Mouse (Mus musculus) embryonic facial prominence, embryonic 10.5 days (tissue): ENCODE data around the gene Adamts2. TPM values are rescaled to one million over a fixed set of nuclear protein-coding genes. Genes with fewer than 3 reads are reported as not detected.

Source experiments
- DNase-seq: peaks from one replicate; pipeline ENCODE4 v3.0.0-alpha.2; 2017; ENCODE audit warnings: low spot score
- H3K27ac ChIP-seq: fragments of 300-500 bp; sonication (generic); replicated peaks from 2 replicates; pipeline ENCODE4 v1.5.1; 2016; ENCODE audit warnings: mild to moderate bottlenecking
- H3K27me3 ChIP-seq: fragments of 300-500 bp; sonication (generic); replicated peaks from 2 replicates; pipeline ENCODE4 v1.6.1; 2016; ENCODE audit warnings: low read depth, mild to moderate bottlenecking; ENCODE audit not compliant: poor library complexity, severe bottlenecking
- H3K36me3 ChIP-seq: fragments of 300-500 bp; sonication (generic); replicated peaks from 2 replicates; pipeline ENCODE4 v1.6.1; 2016; ENCODE audit warnings: mild to moderate bottlenecking, moderate library complexity
- H3K4me1 ChIP-seq: fragments of 300-500 bp; sonication (generic); 2 replicates; pipeline ENCODE4 v1.6.1; 2016
- H3K4me3 ChIP-seq: fragments of 300-500 bp; sonication (generic); 2 replicates; pipeline ENCODE4 v1.5.1; 2016; ENCODE audit warnings: mild to moderate bottlenecking, moderate library complexity
- H3K9me3 ChIP-seq: fragments of 300-500 bp; sonication (generic); 2 replicates; pipeline ENCODE4 v1.6.1; 2016; ENCODE audit warnings: mild to moderate bottlenecking
- WGBS: fragments of 180-500 bp; shearing (Covaris S2); methylation state at CpG from one replicate; pipeline ENCODE4 v1.1.7; 2016; 5-methylcytosine and 5-hydroxymethylcytosine counted together
- polyA plus RNA-seq: library from polyadenylated mRNA; unstranded; fragments of >200 nt; fragmentation: Nextera tagmentation; extraction: Ambion mirVana; gene quantifications from 2 replicates; pipeline ENCODE4 v1.2.1, GENCODE M21; 2016

Adamts2 gene
- polyA plus RNA-seq, 1 experiment from 2014 or later = 1.4 TPM

DNA sequence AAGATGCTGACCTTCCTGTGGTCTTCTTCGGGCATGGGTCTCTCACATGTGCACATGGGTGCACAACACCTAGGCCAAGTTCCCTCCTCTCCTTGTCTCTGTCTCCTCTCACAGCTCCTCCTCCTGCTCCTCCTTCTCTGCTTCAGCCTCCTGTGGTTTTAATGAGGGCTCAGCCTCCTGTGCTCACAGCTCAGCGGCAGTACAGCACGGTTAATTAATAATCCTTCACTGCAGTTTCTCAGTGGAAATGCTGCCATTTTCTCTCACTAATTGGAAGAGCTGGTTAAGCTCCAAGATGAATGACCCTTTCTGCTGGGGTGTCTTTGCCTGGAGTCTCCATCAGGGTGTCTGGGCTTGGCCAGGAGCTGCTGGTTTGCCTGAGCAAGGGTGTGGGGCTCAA, 27.0 kb downstream of the Adamts2 start:
- Histone ChIP-seq H3K4me3 (no peak overlapping the region), H3K4me1 (peaks cover 21% of the 10 kb centered on the region), H3K36me3 (no peaks in the 10 kb centered on the region), H3K9me3 (no peaks in the 10 kb centered on the region), H3K27me3 (peaks cover 6% of the 10 kb centered on the region; the same call in 1 of the 2 replicates), H3K27ac (no peak overlapping the region)
- DNase-seq = no peak
- 50% methylated on average over 3 of the region's 3 CpGs for WGBS

DNA sequence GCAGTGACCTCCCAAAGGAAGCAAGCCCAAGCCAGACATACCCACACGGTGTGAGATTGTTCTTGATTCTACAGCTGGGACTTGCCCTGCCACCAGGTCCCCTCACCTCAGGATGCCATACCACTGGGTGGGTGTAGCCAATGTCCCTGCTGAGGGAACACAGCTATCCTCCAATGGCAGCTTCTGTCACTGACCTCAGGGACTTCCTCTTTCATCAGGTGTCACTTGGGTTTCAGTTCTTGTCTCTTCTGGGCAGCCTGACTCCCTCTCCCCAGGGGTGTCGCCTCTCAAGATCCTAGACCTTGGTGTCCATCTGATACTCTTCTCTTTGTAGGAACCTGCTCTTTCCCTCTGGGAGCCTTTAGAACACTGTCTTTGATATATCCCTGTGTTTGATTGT, 28.6 kb downstream of the Adamts2 start:
- Histone ChIP-seq H3K27ac (no peak overlapping the region), H3K36me3 (no peaks in the 10 kb centered on the region), H3K9me3 (no peaks in the 10 kb centered on the region), H3K4me3 (no peak overlapping the region), H3K27me3 (peaks cover 6% of the 10 kb centered on the region; the same call in 1 of the 2 replicates), H3K4me1 (peaks cover 20% of the 10 kb centered on the region)
- WGBS = 83% methylated on average over 2 of the region's 2 CpGs
- DNase-seq = no peak

DNA sequence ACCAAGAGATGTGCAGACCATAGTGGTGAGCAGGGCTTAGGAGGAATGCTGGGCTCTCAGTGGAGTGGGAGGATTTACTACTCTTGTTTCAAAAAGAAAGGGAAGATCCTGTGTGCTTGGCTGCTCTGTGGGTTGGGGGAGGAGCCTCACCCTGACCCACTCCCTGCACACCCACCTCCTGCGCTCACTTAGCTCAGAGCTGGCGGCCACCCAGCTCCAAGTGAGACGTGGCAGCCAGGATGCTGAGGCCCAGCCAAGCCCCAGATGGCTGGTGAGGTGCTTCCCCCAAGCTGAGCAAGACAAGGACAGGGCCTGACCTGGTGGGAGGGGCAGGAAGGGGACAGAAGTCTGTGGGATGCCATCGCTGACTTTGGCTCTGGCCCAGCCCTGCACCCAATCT, 30.4 kb downstream of the Adamts2 start:
- peaks cover 6% of the 10 kb centered on the region; the same call in 1 of the 2 replicates for H3K27me3 ChIP-seq
- H3K27ac ChIP-seq = no peak overlapping the region
- H3K4me3 ChIP-seq = no peak overlapping the region
- no peaks in the 10 kb centered on the region for H3K36me3 ChIP-seq
- WGBS = 59% methylated on average over 4 of the region's 4 CpGs
- H3K4me1 ChIP-seq = peaks cover 20% of the 10 kb centered on the region
- H3K9me3 ChIP-seq = no peaks in the 10 kb centered on the region
- DNase-seq = no peak

DNA sequence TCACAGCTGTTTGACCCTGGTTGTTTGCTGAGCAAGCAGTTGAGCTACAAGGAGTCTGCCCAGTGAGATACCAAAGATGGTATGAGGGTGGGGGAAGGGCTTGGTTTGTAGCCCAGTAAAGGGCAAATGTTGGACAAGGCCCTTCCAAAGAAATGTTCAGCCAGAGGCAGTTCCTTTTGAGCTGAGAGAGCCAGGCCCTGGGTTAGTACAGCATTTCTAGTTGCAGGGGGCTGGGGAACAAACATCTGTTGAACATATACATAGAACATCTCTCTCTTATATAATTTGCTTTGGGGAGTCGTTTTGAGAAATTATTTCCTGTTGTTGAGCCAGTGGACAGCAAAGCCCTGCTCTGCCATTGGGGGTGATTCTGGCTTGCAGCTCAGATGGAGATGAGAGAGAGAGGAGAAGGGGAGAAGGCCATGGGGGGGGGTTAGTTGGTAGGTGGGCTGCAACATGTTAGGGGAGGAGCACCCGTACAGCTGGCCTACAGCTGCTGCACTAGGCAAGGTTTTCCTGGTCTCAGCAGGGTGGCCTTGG, 33.2 kb downstream of the Adamts2 start:
- DNase-seq = no peak
- H3K36me3 ChIP-seq = no peaks in the 10 kb centered on the region
- H3K27me3 ChIP-seq = no peaks in the 10 kb centered on the region; the same call in 1 of the 2 replicates
- H3K27ac ChIP-seq = no peak overlapping the region
- H3K4me1 ChIP-seq = peaks cover 16% of the 10 kb centered on the region
- no peak overlapping the region for H3K4me3 ChIP-seq
- H3K9me3 ChIP-seq = no peaks in the 10 kb centered on the region; the same call in 1 of the 2 replicates
- whole genome bisulfite sequencing = 71% methylated on average over 2 of the region's 2 CpGs

DNA sequence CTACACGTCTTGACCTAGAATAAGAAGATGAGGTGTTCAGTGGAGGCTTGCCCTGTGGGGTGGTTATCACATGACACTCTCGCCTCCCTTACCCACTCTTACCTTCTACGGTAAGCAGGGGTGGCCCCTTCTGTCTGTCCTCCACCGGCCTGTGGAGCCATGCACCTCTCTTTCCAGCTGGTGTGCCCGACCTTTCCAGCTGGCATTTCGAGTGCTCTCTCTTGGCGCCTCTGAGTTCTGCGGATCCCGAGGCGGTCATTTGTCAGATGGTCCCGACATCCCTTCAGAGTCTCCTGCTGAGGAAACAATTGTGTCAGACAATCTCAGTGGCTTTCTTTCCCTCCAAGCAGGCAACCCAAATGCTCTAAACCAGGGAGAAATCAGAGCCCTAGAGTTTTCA, 35.1 kb downstream of the Adamts2 start:
- Histone ChIP-seq H3K4me1 (peaks cover 14% of the 10 kb centered on the region), H3K27me3 (no peaks in the 10 kb centered on the region), H3K4me3 (no peak overlapping the region), H3K27ac (no peak overlapping the region), H3K36me3 (no peaks in the 10 kb centered on the region), H3K9me3 (no peaks in the 10 kb centered on the region; the same call in 1 of the 2 replicates)
- no peak for DNase-seq
- WGBS = 94% methylated on average over 11 of the region's 11 CpGs

DNA sequence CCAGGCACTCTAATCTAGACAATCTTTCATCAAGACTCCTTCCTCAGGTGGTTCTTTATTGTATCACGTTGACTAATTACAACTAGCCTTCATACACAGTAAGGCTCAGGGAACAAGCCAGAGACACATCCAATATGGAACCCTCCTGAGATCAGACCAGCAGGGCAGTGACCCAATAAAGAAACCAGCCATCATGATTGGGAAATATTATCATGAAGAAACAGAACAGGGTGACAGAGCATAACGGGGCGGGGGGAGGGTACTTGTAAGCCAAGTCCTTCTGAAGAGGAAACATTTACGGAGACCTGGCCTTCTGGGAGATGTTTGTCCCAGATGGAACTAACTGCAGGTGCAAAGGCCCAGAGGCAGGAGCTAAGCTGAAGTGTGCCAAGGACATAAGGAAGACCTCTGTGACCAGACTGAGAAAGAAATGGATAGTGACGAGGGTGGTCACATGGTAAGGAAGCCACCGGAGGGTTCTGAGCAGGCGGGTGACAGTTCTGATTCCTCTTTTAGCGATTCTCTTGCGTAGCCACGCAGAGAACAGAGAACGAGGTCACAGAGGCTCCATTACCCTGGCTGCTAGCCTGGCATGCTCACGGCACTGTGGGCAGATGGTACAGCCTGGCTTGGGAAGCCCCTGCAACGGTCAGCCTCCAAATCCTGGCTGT, 36.4 kb downstream of the Adamts2 start:
- no peak for DNase-seq
- no peaks in the 10 kb centered on the region for H3K36me3 ChIP-seq
- H3K4me1 ChIP-seq = peaks cover 9% of the 10 kb centered on the region
- 93% methylated on average over 13 of the region's 13 CpGs for WGBS
- H3K4me3 ChIP-seq = no peak overlapping the region
- H3K27me3 ChIP-seq = no peaks in the 10 kb centered on the region
- H3K27ac ChIP-seq = no peak overlapping the region
- no peaks in the 10 kb centered on the region; the same call in 1 of the 2 replicates for H3K9me3 ChIP-seq

DNA sequence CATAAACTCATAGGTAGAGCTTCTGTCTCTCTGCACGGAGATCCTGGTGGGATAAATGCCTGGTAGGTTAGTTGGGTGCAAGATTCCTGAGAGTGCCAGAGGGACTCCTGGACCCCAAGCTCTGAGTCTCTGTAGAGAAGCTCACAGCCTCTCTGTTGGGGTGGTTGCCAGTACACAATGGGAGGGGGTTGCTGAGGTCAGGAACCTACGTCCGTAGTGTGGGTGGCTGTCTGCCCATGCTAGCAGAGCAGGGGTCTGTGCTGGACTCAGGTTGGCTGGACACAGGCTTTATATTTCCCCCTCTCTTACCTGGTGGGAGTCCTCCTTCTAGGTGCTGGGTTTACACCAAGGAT, 37.0 kb downstream of the Adamts2 start:
- no peak for DNase-seq

DNA sequence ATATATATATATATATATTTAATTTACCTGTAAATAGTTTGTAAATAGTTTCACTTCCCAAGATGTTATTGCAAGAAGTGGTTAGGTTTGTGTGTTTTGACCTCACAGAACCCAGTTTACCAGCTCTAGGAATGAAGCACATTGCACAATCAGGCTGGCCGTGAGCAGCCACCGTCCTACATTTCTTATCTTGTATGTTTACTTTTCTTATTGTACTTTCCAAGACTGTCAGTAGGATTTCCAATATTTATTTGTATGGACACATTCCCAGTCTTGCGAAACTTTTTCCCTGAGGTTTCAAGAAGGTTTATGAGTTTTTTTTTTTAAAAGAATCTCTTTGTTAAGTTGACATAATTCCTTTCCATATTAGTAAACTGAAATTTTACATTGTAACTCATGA, 40.7 kb downstream of the Adamts2 start:
- no peaks in the 10 kb centered on the region for H3K36me3 ChIP-seq
- H3K27me3 ChIP-seq = no peaks in the 10 kb centered on the region
- H3K27ac ChIP-seq = no peak overlapping the region
- WGBS = 93% methylated on average over 3 of the region's 3 CpGs
- H3K9me3 ChIP-seq = no peaks in the 10 kb centered on the region; the same call in 1 of the 2 replicates
- no peak for DNase-seq
- no peak overlapping the region for H3K4me3 ChIP-seq
- no peaks in the 10 kb centered on the region for H3K4me1 ChIP-seq

More for the DNA sequence above, 37.0 kb downstream of the Adamts2 start:
- Histone ChIP-seq H3K36me3 (no peaks in the 10 kb centered on the region), H3K4me3 (no peak overlapping the region), H3K27ac (no peak overlapping the region), H3K4me1 (peaks cover 9% of the 10 kb centered on the region), H3K27me3 (no peaks in the 10 kb centered on the region), H3K9me3 (no peaks in the 10 kb centered on the region; the same call in 1 of the 2 replicates)
- WGBS = 85% methylated on average over 3 of the region's 3 CpGs

DNA sequence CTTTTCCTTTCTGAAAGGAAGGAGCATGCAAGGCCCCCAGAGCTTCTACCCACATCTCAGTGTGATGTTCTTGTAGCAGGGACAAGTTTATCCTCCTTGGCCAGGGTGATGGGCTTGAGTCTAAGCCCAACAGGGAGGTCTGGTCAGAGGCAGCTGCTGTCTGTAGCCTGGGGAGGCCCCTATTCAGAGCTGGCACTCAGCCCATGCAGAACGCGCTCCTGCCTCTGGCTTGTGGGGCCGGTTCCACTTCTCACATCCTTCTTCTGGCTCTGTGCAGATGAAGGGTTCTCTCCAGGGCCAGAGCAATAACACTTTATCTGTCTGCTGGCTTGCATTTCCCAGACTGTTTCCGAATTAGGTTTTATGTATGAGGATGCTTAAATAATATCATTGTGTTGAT, 44.3 kb downstream of the Adamts2 start:
- H3K27ac ChIP-seq = no peak overlapping the region
- no peaks in the 10 kb centered on the region for H3K36me3 ChIP-seq
- no peaks in the 10 kb centered on the region for H3K4me1 ChIP-seq
- no peak overlapping the region for H3K4me3 ChIP-seq
- no peaks in the 10 kb centered on the region for H3K9me3 ChIP-seq
- no peak for DNase-seq
- H3K27me3 ChIP-seq = no peaks in the 10 kb centered on the region
- whole genome bisulfite sequencing = 92% methylated on average over 4 of the region's 4 CpGs

DNA sequence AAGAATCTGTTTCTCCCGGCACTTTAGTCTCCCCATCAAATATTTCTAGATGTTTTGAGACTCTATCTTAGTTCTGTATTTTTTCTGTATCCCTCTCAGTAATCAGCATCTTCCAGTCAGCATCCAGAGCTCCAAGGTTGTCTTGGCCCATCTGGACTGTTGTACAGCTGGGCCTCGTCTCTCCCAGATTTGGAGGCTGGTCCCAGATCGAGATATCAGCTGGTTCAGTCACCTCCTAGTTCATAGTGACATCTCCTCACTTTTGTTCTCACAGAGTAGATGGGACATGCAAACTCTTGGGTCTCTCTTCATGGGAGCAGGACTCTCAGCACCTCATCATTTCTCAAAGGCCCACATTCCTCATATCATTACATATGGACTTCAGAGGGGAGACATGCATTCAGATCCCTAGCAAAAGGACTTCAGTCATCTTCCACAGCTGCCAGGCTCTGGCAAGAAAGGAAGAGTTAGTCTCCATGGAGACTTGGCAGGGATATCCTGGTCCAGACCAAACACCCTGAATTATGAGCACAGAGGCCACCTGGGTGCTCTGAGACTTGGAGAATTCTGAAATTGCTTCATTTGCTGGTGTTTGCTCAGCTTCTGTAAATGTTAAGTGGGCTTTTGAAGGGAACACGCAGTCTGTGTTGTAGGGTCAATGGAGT, 46.4 kb downstream of the Adamts2 start:
- DNase-seq = no peak
- WGBS = 88% methylated on average over 4 of the region's 4 CpGs
- Histone ChIP-seq H3K4me1 (no peaks in the 10 kb centered on the region), H3K27me3 (no peaks in the 10 kb centered on the region), H3K9me3 (no peaks in the 10 kb centered on the region), H3K27ac (no peak overlapping the region), H3K4me3 (no peak overlapping the region), H3K36me3 (no peaks in the 10 kb centered on the region)

DNA sequence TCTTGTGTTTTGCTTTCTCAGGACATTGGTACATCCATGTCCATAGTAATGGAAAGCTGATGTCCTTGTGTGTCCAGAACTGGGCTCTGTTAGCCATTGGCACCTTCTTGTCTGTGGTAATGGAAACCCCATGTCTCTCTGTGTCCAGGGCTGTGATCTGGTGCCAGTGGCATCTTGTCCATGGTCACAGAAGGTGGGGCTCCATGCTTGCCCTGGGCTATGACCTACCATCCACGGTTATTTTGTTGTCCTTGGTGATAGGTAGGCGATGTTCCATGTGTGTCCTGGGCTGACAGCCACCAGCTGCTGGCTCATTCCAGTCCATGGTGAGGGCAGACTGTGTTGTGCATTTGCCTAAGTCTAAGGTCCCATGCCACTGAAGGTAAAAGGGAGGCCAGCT, 48.2 kb downstream of the Adamts2 start:
- 81% methylated on average over 2 of the region's 2 CpGs for WGBS
- H3K4me1 ChIP-seq = 0 out of 2 replicates have a peak, but pooled peaks cover 8% of the 10 kb centered on the region
- H3K27me3 ChIP-seq = no peaks in the 10 kb centered on the region
- no peak overlapping the region for H3K4me3 ChIP-seq
- H3K36me3 ChIP-seq = no peaks in the 10 kb centered on the region
- H3K9me3 ChIP-seq = no peaks in the 10 kb centered on the region
- no peak overlapping the region for H3K27ac ChIP-seq
- DNase-seq = no peak

DNA sequence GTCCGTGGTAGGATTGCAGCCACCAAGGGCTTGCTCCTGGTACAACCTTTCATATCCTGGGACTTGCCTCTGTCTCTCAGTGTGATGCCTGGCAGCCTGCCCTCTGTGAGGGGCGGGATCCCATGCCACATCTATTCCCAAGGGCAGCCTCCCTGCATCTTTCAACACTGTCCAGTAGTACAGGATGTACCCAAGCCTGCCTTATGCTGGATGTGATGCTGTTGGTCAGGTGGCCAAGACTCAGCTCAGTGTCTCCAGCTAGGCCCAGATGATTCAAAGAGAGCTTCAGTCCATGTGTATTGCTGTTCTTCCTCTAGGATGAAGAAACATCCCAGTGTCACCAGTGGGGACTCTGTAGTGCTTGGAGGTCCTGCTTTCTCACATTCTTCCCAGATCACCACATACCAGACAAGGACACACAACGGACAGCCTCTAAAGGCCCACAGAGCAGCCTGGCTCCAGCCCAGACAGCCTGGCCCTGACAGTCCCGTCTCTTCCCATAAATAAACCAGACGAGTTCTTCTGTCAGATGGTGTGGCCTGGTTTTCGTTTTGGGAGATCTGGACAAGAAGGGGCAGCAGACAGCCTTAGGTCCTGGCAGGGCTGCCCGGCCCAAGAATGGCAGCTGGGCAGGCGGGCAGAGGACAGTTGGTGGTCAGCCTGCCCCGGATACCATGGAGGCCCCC, 52.0 kb downstream of the Adamts2 start:
- no peaks in the 10 kb centered on the region for H3K27me3 ChIP-seq
- H3K27ac ChIP-seq = no peak overlapping the region
- H3K9me3 ChIP-seq = no peaks in the 10 kb centered on the region
- 87% methylated on average over 9 of the region's 9 CpGs for WGBS
- H3K4me3 ChIP-seq = no peak overlapping the region
- DNase-seq = no peak
- no peaks in the 10 kb centered on the region for H3K36me3 ChIP-seq
- 0 out of 2 replicates have a peak, but pooled peaks cover 8% of the 10 kb centered on the region for H3K4me1 ChIP-seq
